Mouse (Mus musculus) yolk sac, embryonic 10.5 days (tissue): ENCODE results near the gene Smcr8.

ENCODE experiments used
- DNase-seq: peaks from one replicate; pipeline ENCODE4 v3.0.0-alpha.2; 2017; ENCODE audit warnings: low spot score

Gene Smcr8

GRCm38 (mm10) chr11:60776829-60777740 lies at the start of gene Smcr8, which contains the start of gene Top3a:
Gene Smcr8, plus strand, starts transcription at chr11:60777524.
Gene Top3a, minus strand, starts transcription at chr11:60777365.
- peak; percentile 93 for DNase-seq

- peak; percentile 94 for DNase-seq
These were observed 49.0 kb upstream of the Smcr8 start, which contains the start of gene Mief2 for GRCm38 (mm10) chr11:60728260-60728761. Gene Mief2, plus strand, starts transcription at chr11:60728398.

- DNase-seq, result no peak
These were observed 48.1 kb upstream of the Smcr8 start for GRCm38 (mm10) chr11:60729217-60729641.

GRCm38 (mm10) chr11:60730169-60730568 lies 47.2 kb upstream of the Smcr8 start:
- DNase-seq, result no peak

- no peak for DNase-seq
These were observed 46.1 kb upstream of the Smcr8 start for GRCm38 (mm10) chr11:60731251-60731650.

- DNase-seq, result no peak
These were observed 43.1 kb upstream of the Smcr8 start for GRCm38 (mm10) chr11:60734206-60734605.

- no peak for DNase-seq
These were observed 42.1 kb upstream of the Smcr8 start for GRCm38 (mm10) chr11:60735191-60735590.

GRCm38 (mm10) chr11:60736491-60736890 lies 40.8 kb upstream of the Smcr8 start:
- DNase-seq, result no peak

GRCm38 (mm10) chr11:60737450-60737849 lies 39.9 kb upstream of the Smcr8 start:
- no peak for DNase-seq

GRCm38 (mm10) chr11:60740321-60740720 lies 37.0 kb upstream of the Smcr8 start:
- DNase-seq, result no peak

GRCm38 (mm10) chr11:60755570-60755969 lies 21.8 kb upstream of the Smcr8 start:
- DNase-seq, result no peak

- DNase-seq, result no peak
These were observed 15.6 kb upstream of the Smcr8 start for GRCm38 (mm10) chr11:60761681-60762080.

- no peak for DNase-seq
These were observed 10.4 kb upstream of the Smcr8 start for GRCm38 (mm10) chr11:60766969-60767368.

- DNase-seq, result no peak
These were observed 8.0 kb upstream of the Smcr8 start for GRCm38 (mm10) chr11:60769322-60769721.

GRCm38 (mm10) chr11:60770776-60771175 lies 6.5 kb upstream of the Smcr8 start:
- no peak for DNase-seq

GRCm38 (mm10) chr11:60772161-60772560 lies 5.2 kb upstream of the Smcr8 start:
- DNase-seq, result no peak

- DNase-seq, result no peak
These were observed 3.1 kb upstream of the Smcr8 start for GRCm38 (mm10) chr11:60774158-60774689.

- DNase-seq, result no peak
These were observed 2.5 kb upstream of the Smcr8 start for GRCm38 (mm10) chr11:60774841-60775240.

GRCm38 (mm10) chr11:60775578-60775977 lies 1.7 kb upstream of the Smcr8 start:
- no peak for DNase-seq

GRCm38 (mm10) chr11:60776107-60776828 lies 1.1 kb upstream of the Smcr8 start:
- DNase-seq, result no peak

- DNase-seq, result no peak
These were observed 562 bp downstream of the Smcr8 start for GRCm38 (mm10) chr11:60777801-60778370.

GRCm38 (mm10) chr11:60779673-60780189 lies 2.4 kb downstream of the Smcr8 start:
- DNase-seq, result no peak
